Mouse (Mus musculus): ENCODE measurements around the gene Sec16a. TPM values are rescaled to one million over a fixed set of nuclear protein-coding genes. Genes with fewer than 3 reads are reported as not detected.

Gene Sec16a
- polyA plus RNA-seq, 1 experiment from 2014 or later: 7.8 TPM

DNA sequence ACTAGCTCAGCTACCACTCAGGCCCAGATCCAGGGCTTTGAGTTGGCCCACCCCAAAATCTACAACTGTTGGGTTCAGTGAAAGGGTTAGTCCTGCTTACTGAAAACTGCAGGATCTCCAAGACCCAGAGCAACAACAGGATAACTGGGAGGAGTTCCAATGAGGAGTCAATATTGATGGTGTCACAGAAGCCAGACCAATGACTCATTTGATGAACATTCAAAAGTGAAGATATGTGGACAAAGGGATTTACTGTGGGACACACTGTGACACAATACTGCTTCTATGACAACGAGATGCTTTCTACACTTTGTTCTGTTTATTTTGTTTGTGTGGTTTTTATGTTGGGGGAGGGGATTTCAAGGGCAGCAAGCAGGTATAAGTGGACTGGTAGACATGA, 26.9 kb downstream of the Sec16a start:
- peaks cover 3% of the 10 kb centered on the region; the same call in 1 of the 2 replicates for H3K4me1 ChIP-seq (ENCODE audit: insufficient read depth)
- H3K4me2 ChIP-seq (ENCODE audit: low read depth, low read length): no peak overlapping the region
- no peaks in the 10 kb centered on the region for H3K9me3 ChIP-seq (ENCODE audit: low read length)
- peak; percentile 43; the same call in 1 of the 2 replicates for TF ChIP-seq EP300 (IDR thresholded peaks at IDR 0.05; ENCODE audit: low read depth)
- no peak for TF ChIP-seq CTCF (IDR thresholded peaks at IDR 0.05; ENCODE audit: low read depth)
- H3K36me3 ChIP-seq (replicated peaks; ENCODE audit: insufficient read depth, low read length): peaks cover 80% of the 10 kb centered on the region
- H3K27ac ChIP-seq (ENCODE audit: low read depth): peak overlapping the region; percentile 68; the same call in 1 of the 2 replicates
- no peak overlapping the region for H3K4me3 ChIP-seq (ENCODE audit: low read depth, low read length)
- DNase-seq (no peak), ATAC-seq (peak; percentile 95)
- H3K27me3 ChIP-seq (ENCODE audit: insufficient read depth, low read length): no peaks in the 10 kb centered on the region
- WGBS (ENCODE audit: insufficient replicate concordance): 45% methylated on average over 1 of the region's 1 CpGs
- H3K9ac ChIP-seq (replicated peaks): no peak overlapping the region

GRCm38 (mm10) chr2:26417066-26417465, 27.9 kb downstream of the Sec16a start:
- H3K4me2 ChIP-seq (ENCODE audit: low read depth, low read length): no peak overlapping the region
- H3K9ac ChIP-seq (replicated peaks): no peak overlapping the region
- H3K36me3 ChIP-seq (replicated peaks; ENCODE audit: insufficient read depth, low read length): peaks cover 74% of the 10 kb centered on the region
- no peak overlapping the region for H3K27ac ChIP-seq (ENCODE audit: low read depth)
- H3K4me3 ChIP-seq (ENCODE audit: low read depth, low read length): no peak overlapping the region
- peaks cover 3% of the 10 kb centered on the region; the same call in 1 of the 2 replicates for H3K4me1 ChIP-seq (ENCODE audit: insufficient read depth)
- H3K27me3 ChIP-seq (ENCODE audit: insufficient read depth, low read length): no peaks in the 10 kb centered on the region
- DNase-seq: no peak
- ATAC-seq: no peak
- no peaks in the 10 kb centered on the region for H3K9me3 ChIP-seq (ENCODE audit: low read length)
- peak; percentile 57 for TF ChIP-seq EP300 (IDR thresholded peaks at IDR 0.05; ENCODE audit: low read depth)
- TF ChIP-seq CTCF (IDR thresholded peaks at IDR 0.05; ENCODE audit: low read depth): no peak

DNA sequence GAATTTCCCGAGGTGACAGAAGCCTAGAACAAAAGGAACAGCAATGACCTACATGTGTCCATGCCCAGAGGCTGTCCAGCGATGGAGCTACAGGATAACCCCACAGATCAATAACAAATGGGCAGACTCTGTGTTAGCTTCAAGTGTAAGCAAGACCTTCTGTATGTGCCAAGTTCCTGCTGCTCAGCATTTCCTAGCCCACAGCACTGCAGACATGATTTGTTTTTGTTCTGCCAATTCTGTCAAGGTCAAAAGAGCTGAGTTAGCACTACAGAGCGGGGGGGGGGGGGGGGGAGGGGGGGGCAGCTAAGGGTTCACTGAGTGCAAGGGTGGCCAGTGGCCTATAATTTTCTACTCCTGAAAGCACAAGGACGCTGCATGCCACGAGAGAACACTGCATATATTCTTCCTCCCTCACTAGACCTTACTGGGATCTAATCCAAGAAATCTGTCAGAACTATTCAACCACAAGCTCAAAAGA, 34.0 kb downstream of the Sec16a start:
- no peak overlapping the region for H3K4me3 ChIP-seq (ENCODE audit: low read depth, low read length)
- DNase-seq (peak; percentile 50), ATAC-seq (peak; percentile 64)
- H3K4me1 ChIP-seq (ENCODE audit: insufficient read depth): peaks cover 32% of the 10 kb centered on the region
- peak overlapping the region; percentile 57 for H3K27ac ChIP-seq (ENCODE audit: low read depth)
- H3K9ac ChIP-seq (replicated peaks): no peak overlapping the region
- WGBS (ENCODE audit: insufficient replicate concordance): 62% methylated on average over 5 of the region's 5 CpGs
- no peaks in the 10 kb centered on the region for H3K9me3 ChIP-seq (ENCODE audit: low read length)
- peaks cover 42% of the 10 kb centered on the region for H3K36me3 ChIP-seq (replicated peaks; ENCODE audit: insufficient read depth, low read length)
- no peak overlapping the region for H3K4me2 ChIP-seq (ENCODE audit: low read depth, low read length)
- no peaks in the 10 kb centered on the region for H3K27me3 ChIP-seq (ENCODE audit: insufficient read depth, low read length)
- TF ChIP-seq EP300 (IDR thresholded peaks at IDR 0.05; ENCODE audit: low read depth) (no peak), CTCF (IDR thresholded peaks at IDR 0.05; ENCODE audit: low read depth) (no peak)

DNA sequence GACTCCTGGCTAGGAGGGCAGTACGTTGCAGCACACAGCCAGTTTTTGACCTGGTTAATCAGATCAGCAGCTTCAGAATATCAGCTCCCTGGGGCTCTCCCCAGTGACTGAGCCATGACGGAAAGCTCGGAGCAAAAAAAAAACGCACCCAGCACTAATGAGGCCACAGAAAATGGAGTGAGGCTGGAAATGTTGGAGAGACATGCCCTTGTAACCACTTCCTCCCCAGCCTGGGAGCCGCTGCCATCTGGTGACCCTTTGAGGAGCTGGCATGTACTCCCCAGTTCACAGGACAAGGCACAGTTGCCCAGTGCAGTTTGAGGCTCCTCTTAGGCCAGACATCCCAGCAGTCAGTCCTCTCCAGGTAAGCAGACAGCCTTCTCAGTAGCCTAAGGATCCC, 34.9 kb downstream of the Sec16a start:
- ATAC-seq (no peak), DNase-seq (no peak)
- H3K4me3 ChIP-seq (ENCODE audit: low read depth, low read length): no peak overlapping the region
- peak overlapping the region; percentile 49; the same call in 1 of the 2 replicates for H3K27ac ChIP-seq (ENCODE audit: low read depth)
- H3K27me3 ChIP-seq (ENCODE audit: insufficient read depth, low read length): no peaks in the 10 kb centered on the region
- no peak overlapping the region for H3K9ac ChIP-seq (replicated peaks)
- no peak overlapping the region for H3K4me2 ChIP-seq (ENCODE audit: low read depth, low read length)
- peak; percentile 17; the same call in 1 of the 2 replicates for TF ChIP-seq CTCF (IDR thresholded peaks at IDR 0.05; ENCODE audit: low read depth)
- no peak for TF ChIP-seq EP300 (IDR thresholded peaks at IDR 0.05; ENCODE audit: low read depth)
- H3K9me3 ChIP-seq (ENCODE audit: low read length): no peaks in the 10 kb centered on the region
- peaks cover 35% of the 10 kb centered on the region for H3K36me3 ChIP-seq (replicated peaks; ENCODE audit: insufficient read depth, low read length)
- WGBS (ENCODE audit: insufficient replicate concordance): 75% methylated on average over 5 of the region's 5 CpGs
- peaks cover 35% of the 10 kb centered on the region for H3K4me1 ChIP-seq (ENCODE audit: insufficient read depth)

- TF ChIP-seq CTCF (IDR thresholded peaks at IDR 0.05; ENCODE audit: low read depth): no peak
- no peak for TF ChIP-seq EP300 (IDR thresholded peaks at IDR 0.05; ENCODE audit: low read depth)
- H3K4me2 ChIP-seq (ENCODE audit: low read depth, low read length): peak overlapping the region; percentile 93
- DNase-seq (no peak), ATAC-seq (no peak)
- no peak overlapping the region for H3K27ac ChIP-seq (ENCODE audit: low read depth)
- peaks cover 28% of the 10 kb centered on the region for H3K36me3 ChIP-seq (replicated peaks; ENCODE audit: insufficient read depth, low read length)
- H3K27me3 ChIP-seq (ENCODE audit: insufficient read depth, low read length): no peaks in the 10 kb centered on the region
- H3K4me3 ChIP-seq (ENCODE audit: low read depth, low read length): peak overlapping the region; percentile 85
- 60% methylated on average over 3 of the region's 3 CpGs for WGBS (ENCODE audit: insufficient replicate concordance)
- peaks cover 35% of the 10 kb centered on the region for H3K4me1 ChIP-seq (ENCODE audit: insufficient read depth)
- no peaks in the 10 kb centered on the region for H3K9me3 ChIP-seq (ENCODE audit: low read length)
- peak overlapping the region; percentile 91; the same call in 1 of the 2 replicates for H3K9ac ChIP-seq (replicated peaks)
Observed at GRCm38 (mm10) chr2:26409362-26409761, 35.7 kb downstream of the Sec16a start.

DNA sequence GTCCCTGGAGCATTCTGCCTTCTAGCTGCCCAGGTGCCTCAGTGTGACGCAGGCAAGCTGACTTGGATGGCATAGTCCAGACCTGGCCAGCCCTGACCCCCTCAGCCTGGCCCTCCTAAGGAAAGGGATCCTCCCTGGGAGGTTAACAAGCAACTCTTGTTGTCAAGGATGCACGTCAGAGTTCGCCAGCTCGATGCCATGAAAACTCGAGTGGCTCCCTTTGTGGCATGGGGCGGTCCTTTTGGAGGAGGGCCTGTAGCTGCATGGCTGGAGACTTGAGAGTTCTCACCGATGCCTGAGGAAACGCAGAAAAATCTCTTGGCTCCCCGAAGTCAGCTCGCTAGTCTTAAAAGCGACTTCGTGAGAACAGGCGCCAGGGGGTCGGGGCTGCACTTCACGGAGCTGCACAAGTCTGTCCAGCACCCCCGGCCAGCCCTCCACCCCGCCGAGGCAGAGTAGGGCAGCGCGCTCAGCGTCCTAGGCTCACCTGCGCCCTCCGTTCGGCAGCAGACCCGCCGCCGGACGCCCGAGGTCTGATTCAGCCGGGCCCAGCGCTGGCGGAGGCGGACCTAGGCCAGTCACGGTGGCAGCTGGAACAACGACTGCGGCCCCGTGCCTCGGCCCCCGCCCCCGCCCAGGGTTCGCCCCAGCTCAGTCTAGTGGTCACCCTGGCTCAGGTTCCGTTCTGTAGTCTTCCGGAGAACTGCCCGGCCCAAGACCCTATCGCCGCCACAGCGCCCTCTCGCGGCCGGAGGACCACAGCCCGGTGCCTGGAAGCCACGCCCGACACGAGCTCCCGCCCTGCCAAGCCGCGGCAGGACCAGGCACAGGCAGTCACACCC, 36.3 kb downstream of the Sec16a start, which contains the start of gene Inpp5e:
Gene Inpp5e (minus strand): TSS at position 689 of the 842 bp plus-strand sequence.
- peak within 1 kb of the TSS; percentile 89 for H3K27ac ChIP-seq (ENCODE audit: low read depth)
- peaks cover 23% of the 10 kb centered on the region for H3K36me3 ChIP-seq (replicated peaks; ENCODE audit: insufficient read depth, low read length)
- H3K4me2 ChIP-seq (ENCODE audit: low read depth, low read length): peak within 1 kb of the TSS; percentile 93
- H3K9ac ChIP-seq (replicated peaks): peak within 1 kb of the TSS; percentile 91
- no peaks in the 10 kb centered on the region for H3K27me3 ChIP-seq (ENCODE audit: insufficient read depth, low read length)
- WGBS (ENCODE audit: insufficient replicate concordance): 1% methylated on average over 55 of the region's 57 CpGs
- peak; percentile 93 for ATAC-seq
- peak within 1 kb of the TSS; percentile 85 for H3K4me3 ChIP-seq (ENCODE audit: low read depth, low read length)
- no peaks in the 10 kb centered on the region for H3K9me3 ChIP-seq (ENCODE audit: low read length)
- peak; percentile 99 for DNase-seq
- H3K4me1 ChIP-seq (ENCODE audit: insufficient read depth): peaks cover 35% of the 10 kb centered on the region
- TF ChIP-seq CTCF (IDR thresholded peaks at IDR 0.05; ENCODE audit: low read depth): peak; percentile 100
- peak; percentile 39; the same call in 1 of the 2 replicates for TF ChIP-seq EP300 (IDR thresholded peaks at IDR 0.05; ENCODE audit: low read depth)
